Mouse (Mus musculus): Measurements from ENCODE around the gene Pnpla7.

The Pnpla7 gene

DNA sequence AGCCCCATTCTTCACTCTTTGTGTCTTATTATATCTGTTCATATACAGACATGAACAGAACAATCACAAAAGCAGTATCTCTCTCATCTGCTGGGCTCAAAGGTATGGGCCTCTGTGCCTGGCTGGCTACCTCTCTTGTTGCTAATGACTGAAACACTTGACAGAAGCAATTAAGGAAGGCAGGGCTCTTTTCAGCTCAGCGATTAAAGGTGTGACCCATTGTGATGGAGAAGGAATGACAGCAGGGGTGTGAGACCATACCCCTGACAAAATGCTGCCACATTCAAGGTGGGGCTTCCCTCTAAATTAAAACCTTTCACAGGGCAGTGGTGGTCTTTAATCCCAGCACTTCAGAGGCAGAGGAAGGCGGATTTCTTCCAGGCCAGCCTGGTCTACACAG lies 11.9 kb downstream of the Pnpla7 start:
- DNase-seq (ENCODE audit: low read depth, low spot score): no peak

GRCm38 (mm10) chr2:24995332-24995731 lies 19.5 kb downstream of the Pnpla7 start:
- DNase-seq (ENCODE audit: low read depth, low spot score): no peak

DNA sequence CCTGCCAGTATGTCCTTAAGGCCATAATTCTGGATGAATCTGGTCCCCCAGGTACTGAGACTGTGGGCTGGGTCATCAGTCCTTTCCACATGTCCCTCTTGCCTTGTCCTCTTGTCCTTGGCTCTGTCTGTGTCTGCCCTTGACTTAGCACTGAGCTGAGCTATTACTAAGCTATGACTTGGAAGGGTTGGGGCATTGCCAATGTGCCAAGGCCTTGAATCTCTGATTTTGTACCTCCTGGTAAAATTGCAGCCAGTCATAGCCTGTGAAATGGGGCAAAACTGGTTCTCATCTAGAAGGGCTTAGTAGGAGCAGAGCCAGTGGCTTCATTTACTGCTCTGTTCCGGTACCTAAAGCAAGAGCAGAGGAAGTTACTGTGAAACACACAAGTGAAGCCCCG lies 20.6 kb downstream of the Pnpla7 start:
- no peak for DNase-seq (ENCODE audit: low read depth, low spot score)

DNA sequence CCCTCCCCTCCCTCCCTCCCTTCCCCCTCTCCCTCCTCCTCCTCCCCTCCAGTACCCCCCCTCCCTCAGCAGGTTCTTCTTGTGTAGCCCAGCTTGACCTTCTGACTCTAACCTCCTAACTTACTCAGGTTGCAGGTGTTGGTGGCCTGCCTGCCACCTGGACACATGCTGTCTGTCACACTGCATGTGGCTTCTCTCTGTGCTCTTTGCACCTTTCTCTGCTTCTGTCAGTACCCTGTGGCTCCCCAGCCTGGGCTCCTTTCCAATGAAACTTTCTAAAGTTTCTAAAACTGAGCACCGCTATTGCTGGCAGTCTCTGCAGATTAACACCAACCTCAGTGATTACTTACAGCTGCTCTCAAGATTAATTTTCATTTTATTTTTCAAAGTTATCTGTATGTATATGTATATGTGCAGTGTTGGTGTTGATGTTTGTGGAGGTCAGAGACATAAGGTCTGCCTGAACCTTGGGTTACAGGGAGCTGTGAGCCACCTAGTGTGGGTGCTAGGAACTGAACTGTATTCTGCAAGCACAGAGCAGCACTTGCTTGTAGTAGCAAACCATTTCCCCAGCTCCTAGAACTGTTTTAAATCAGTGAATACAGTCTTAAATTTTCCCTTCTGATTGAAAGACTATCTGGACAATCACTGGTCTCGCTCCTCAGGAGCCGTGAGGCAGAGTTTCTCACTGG lies 24.9 kb downstream of the Pnpla7 start:
- DNase-seq (ENCODE audit: low read depth, low spot score): peak; percentile 32

- DNase-seq (ENCODE audit: low read depth, low spot score): no peak
These were observed 28.3 kb downstream of the Pnpla7 start for GRCm38 (mm10) chr2:25003946-25004786.

DNA sequence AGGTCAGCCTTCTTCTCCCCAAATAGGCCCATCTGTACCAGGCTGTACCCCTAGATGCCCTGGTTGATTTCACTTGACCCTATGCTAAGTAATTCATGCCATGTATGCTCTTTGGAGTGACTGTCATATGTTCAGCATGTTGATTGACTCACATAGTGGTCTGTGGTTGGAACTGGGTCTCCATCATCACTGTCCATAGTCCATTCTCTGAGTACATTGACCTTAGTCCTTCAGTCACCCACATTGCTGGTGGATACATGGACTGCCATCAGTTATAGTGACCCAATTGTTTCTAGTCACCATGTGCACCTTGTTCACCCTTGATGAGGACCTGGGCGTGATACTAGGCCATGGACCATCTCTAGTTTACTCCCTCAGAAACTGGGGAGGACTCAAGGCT lies 30.9 kb downstream of the Pnpla7 start:
- DNase-seq (ENCODE audit: low read depth, low spot score): no peak

DNA sequence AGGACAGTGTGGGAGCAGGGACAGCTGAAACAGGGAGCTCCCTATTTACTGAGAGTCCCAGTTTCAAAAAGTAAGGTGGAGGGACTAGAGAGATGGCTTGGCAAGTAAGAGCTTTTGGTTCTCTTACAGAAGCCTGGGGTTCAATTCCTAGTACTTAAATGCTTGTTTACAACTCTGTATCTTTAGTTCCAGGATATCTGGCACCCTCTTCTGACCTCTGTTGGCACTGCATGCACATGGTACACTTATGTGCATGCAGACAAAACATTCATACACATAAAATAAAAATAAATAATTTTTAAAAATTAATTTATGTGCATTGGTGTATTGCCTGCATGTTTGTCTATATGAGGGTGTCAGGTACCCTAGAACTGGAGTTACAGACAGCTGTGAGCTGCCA lies 32.4 kb downstream of the Pnpla7 start:
- DNase-seq (ENCODE audit: low read depth, low spot score): no peak

DNA sequence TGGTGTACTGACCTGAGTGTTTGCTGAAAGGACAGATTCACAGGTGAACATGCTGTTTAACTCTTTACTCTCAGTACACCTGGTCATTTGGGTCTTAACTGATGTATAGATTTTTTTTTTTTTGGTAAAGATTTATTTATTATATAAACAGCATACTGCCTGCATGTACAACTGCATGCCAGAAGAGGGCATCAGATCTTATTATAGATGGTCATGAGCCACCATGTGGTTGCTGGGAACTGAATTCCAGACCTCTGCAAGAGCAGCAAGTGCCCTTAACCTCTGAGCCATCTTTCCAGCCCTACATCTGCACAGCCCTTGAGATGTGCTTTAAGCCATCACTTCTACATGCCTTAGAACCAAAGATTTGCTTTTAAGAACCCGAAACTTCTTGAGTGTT lies 46.8 kb downstream of the Pnpla7 start:
- no peak for DNase-seq (ENCODE audit: low read depth, low spot score)

GRCm38 (mm10) chr2:25025109-25025508 lies 49.3 kb downstream of the Pnpla7 start:
- no peak for DNase-seq (ENCODE audit: low read depth, low spot score)

- DNase-seq (ENCODE audit: low read depth, low spot score): no peak
These were observed 59.2 kb downstream of the Pnpla7 start for GRCm38 (mm10) chr2:25034994-25035393.

- DNase-seq (ENCODE audit: low read depth, low spot score): no peak
These were observed 64.3 kb downstream of the Pnpla7 start for GRCm38 (mm10) chr2:25040089-25040488.

- no peak for DNase-seq (ENCODE audit: low read depth, low spot score)
These were observed 75.1 kb downstream of the Pnpla7 start for GRCm38 (mm10) chr2:25050921-25051320.

- no peak for DNase-seq (ENCODE audit: low read depth, low spot score)
These were observed 75.6 kb downstream of the Pnpla7 start for GRCm38 (mm10) chr2:25051450-25051849.

- no peak for DNase-seq (ENCODE audit: low read depth, low spot score)
These were observed 77.3 kb downstream of the Pnpla7 start for GRCm38 (mm10) chr2:25053101-25053500.

DNA sequence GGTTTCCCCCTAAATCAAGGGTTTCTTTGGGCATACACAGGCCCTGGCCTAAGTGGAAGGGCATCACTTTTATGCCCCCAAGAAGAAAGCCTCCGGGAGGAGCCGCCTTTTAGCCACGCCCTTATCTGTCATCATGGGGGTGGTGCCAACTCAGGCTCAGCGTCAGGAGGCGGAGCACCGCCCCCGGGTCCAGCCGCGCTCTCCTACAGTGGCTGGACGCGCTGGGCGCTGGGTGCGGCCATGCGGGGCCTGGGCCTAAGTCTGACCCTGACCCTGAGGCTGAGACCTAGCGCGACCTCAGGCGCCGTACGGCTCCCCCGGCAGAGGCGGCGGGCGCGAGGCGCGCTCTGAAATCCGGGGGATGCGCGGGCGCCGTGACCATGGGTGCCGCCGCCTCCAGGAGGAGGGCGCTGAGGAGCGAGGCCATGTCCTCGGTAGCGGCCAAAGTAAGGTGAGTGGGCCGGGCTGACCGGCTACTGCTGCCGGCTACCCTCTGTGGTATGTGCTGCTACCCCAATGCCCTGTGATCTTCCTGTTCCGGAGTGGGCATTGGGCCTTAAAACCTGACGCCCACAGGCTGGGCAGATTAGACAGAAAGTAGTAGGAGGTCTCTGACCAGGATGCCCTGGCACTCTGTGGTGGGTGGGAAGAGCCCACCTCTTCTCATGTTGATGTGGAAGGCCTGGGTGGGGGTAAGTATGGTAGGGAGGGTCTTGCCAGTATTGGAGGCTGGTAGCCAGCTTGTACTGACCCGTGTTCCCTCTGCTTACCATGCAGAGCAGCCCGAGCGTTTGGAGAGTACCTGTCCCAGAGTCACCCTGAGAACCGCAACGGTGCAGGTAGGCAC lies 78.6 kb downstream of the Pnpla7 start, which contains the start of gene Nsmf:
Gene Nsmf, plus strand, starts transcription at position 135 of the 847 bp plus-strand sequence.
- peak; percentile 70 for DNase-seq (ENCODE audit: low read depth, low spot score)

GRCm38 (mm10) chr2:25055068-25055405 lies 79.2 kb downstream of the Pnpla7 start:
- DNase-seq (ENCODE audit: low read depth, low spot score): no peak

GRCm38 (mm10) chr2:25055409-25056155 lies 79.7 kb downstream of the Pnpla7 start:
- no peak for DNase-seq (ENCODE audit: low read depth, low spot score)

DNA sequence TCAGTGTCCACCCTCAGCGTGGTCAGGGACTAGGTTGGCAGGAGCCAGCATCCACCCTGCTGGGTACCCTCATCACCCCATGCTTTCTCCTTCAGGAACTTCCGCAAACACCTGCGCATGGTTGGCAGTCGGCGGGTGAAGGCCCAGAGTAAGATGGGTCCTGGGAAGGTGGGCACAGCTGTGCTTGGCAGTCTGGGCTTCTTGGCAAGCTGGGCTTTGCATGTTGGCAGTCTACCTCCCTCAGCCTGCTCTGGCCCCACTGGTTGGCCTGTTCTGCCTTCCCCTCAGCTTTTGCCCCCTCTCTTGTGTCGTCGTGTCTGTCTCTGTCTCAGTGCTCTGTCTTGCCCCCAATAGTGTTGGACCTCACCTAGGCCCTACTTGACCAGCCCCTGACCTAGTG lies 83.1 kb downstream of the Pnpla7 start:
- DNase-seq (ENCODE audit: low read depth, low spot score): no peak

DNA sequence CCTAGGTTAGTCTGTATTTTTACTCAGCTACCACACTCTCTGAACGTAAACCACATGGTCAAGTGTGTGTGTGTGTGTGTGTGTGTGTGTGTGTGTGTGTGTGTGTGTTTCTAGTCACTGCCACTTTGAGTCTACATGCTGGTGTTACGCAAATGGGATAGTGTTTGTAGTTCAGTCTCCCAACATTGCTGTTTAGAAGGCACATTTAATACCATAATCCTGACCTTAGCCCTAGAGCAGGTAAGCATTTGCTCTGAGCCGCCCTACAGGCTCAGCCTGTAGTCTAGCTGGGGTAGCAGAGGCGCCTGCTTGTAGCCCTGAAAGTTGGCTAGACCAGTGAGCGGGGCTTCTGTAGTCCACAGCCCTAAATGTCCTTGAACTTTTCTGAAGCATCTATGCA lies 87.7 kb downstream of the Pnpla7 start:
- no peak for DNase-seq (ENCODE audit: low read depth, low spot score)

- no peak for DNase-seq (ENCODE audit: low read depth, low spot score)
These were observed 88.5 kb downstream of the Pnpla7 start for GRCm38 (mm10) chr2:25064285-25064684.

DNA sequence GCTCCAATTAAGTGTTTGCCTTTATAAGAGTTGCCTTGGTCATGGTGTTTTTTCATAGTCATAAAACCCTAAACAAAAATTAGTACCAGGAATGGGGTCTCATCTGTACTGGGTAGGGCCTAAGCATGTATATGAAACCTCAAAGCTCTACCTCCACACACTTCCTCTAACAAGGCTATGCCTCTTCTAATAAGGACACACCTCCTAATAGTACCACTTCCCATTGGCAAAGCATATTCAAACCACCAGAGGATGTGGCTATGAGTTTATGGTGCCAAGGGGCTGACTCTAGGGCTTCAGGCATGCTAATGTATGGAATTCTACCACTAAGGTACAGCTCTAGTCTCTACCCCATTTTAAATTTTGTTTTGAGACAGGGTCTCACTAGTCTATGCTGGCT lies 89.7 kb downstream of the Pnpla7 start:
- DNase-seq (ENCODE audit: low read depth, low spot score): no peak
